Comparison of ENCODE assay signal across 21 mouse cellular contexts in genomic region chr4:8361305-8361704, GRCm38 (mm10).
DNase-seq lines count a peak whose midpoint lies in the region; ATAC-seq and TF ChIP-seq lines count a peak whose summit lies in the region.
"Had no signal": no experiment of that assay in that cellular context is flagged by ENCODE, and none has a peak within 500 bp of the region (broad histone marks: within the 10 kb centered on the region; RNA-seq: fewer than 3 reads in every experiment).

No protein-coding gene starts in this region.

- no peaks in the 10 kb centered on the region for H3K9me3 ChIP-seq in liver, embryonic 11.5 days (ENCODE audit: control insufficient read depth, low read length)
- no peaks in the 10 kb centered on the region for H3K9me3 ChIP-seq in forebrain, postnatal 0 days (ENCODE audit: low read length)
- H3K9me3 ChIP-seq: embryonic facial prominence, embryonic 12.5 days; embryonic facial prominence, embryonic 15.5 days; heart, embryonic 13.5 days; hindbrain, embryonic 12.5 days; hindbrain, embryonic 15.5 days had no signal

- peak overlapping the region; percentile 74; the same call in 1 of the 2 replicates for H3K27ac ChIP-seq in kidney, adult 2 months (ENCODE audit: insufficient read depth, low read depth, low read length)
- peak overlapping the region; percentile 82 for H3K27ac ChIP-seq in liver, adult 2 months (replicated peaks; ENCODE audit: insufficient read depth, low read depth, low read length)
- no peak overlapping the region for H3K27ac ChIP-seq in liver, embryonic 11.5 days (ENCODE audit: low read depth, low read length)
- no peak overlapping the region for H3K27ac ChIP-seq in forebrain, postnatal 0 days (ENCODE audit: low read depth, low read length)
- H3K27ac ChIP-seq: embryonic facial prominence, embryonic 12.5 days; embryonic facial prominence, embryonic 15.5 days; heart, embryonic 13.5 days; hindbrain, embryonic 12.5 days; hindbrain, embryonic 15.5 days had no signal

- H3K27me3 ChIP-seq in kidney, adult 2 months (replicated peaks; ENCODE audit: control insufficient read depth, insufficient read depth, low read length), result no peaks in the 10 kb centered on the region
- H3K27me3 ChIP-seq in liver, adult 2 months (ENCODE audit: control insufficient read depth, insufficient read depth, low read length), result no peaks in the 10 kb centered on the region
- no peaks in the 10 kb centered on the region for H3K27me3 ChIP-seq in liver, embryonic 11.5 days (replicated peaks; ENCODE audit: control insufficient read depth, insufficient read depth, low read length)
- H3K27me3 ChIP-seq in forebrain, postnatal 0 days (ENCODE audit: insufficient read depth, low read length), result no peaks in the 10 kb centered on the region
- H3K27me3 ChIP-seq: embryonic facial prominence, embryonic 12.5 days; embryonic facial prominence, embryonic 15.5 days; heart, embryonic 13.5 days; hindbrain, embryonic 12.5 days; hindbrain, embryonic 15.5 days had no signal

- H3K9ac ChIP-seq in liver, adult 2 months (ENCODE audit: low read depth, low read length), result no peak overlapping the region
- no peak overlapping the region for H3K9ac ChIP-seq in liver, embryonic 11.5 days (ENCODE audit: low read depth, low read length)
- H3K9ac ChIP-seq in forebrain, postnatal 0 days, result no peak overlapping the region
- H3K9ac ChIP-seq: embryonic facial prominence, embryonic 12.5 days; embryonic facial prominence, embryonic 15.5 days; heart, embryonic 13.5 days; hindbrain, embryonic 12.5 days; hindbrain, embryonic 15.5 days had no signal

- DNase-seq in kidney, adult 2 months, result peak; percentile 45
- no peak for DNase-seq in kidney, postnatal 10 days
- DNase-seq in liver, adult 2 months (ENCODE audit: extremely low read depth, low read depth, low spot score), result peak; percentile 95
- DNase-seq in liver, embryonic 11.5 days (ENCODE audit: low spot score), result no peak
- peak; percentile 21 for DNase-seq in yolk sac, embryonic 10.5 days (ENCODE audit: low spot score)
- no peak for DNase-seq in forebrain, postnatal 0 days
- DNase-seq: adrenal gland, adult 2 months; adrenal gland, postnatal 14 days; cerebellum, adult 11 months; cerebellum, adult 2 months; cerebellum, adult 9-11 months; cerebellum, postnatal 25 days; gastrocnemius, postnatal 25 days; heart, adult 18-20 months had no signal

- no peaks in the 10 kb centered on the region for H3K79me2 ChIP-seq in liver, adult 2 months (ENCODE audit: control insufficient read depth, insufficient read depth, low read length)

- no peaks in the 10 kb centered on the region for H3K36me3 ChIP-seq in kidney, adult 2 months (ENCODE audit: control insufficient read depth, insufficient read depth, low read length)
- no peaks in the 10 kb centered on the region for H3K36me3 ChIP-seq in liver, adult 2 months (ENCODE audit: control insufficient read depth, insufficient read depth, low read length)
- H3K36me3 ChIP-seq in liver, embryonic 11.5 days (ENCODE audit: control insufficient read depth, insufficient read depth, low read length), result no peaks in the 10 kb centered on the region
- H3K36me3 ChIP-seq in forebrain, postnatal 0 days (ENCODE audit: insufficient read depth), result no peaks in the 10 kb centered on the region
- H3K36me3 ChIP-seq: embryonic facial prominence, embryonic 12.5 days; embryonic facial prominence, embryonic 15.5 days; heart, embryonic 13.5 days; hindbrain, embryonic 12.5 days; hindbrain, embryonic 15.5 days had no signal

- TF ChIP-seq CTCF in kidney, adult 2 months (conservative IDR thresholded peaks at IDR 0.05; ENCODE audit: insufficient read depth, insufficient read length, low read depth, low read length), result no peak
- TF ChIP-seq CTCF in liver, adult 2 months (IDR thresholded peaks at IDR 0.05; ENCODE audit: low read depth, low read length), result no peak
- TF ChIP-seq CTCF in forebrain, postnatal 0 days (IDR thresholded peaks at IDR 0.05; ENCODE audit: low read depth), result no peak

- no peak for TF ChIP-seq POLR2A in kidney, adult 2 months (IDR thresholded peaks at IDR 0.05; ENCODE audit: low read depth, low read length)
- TF ChIP-seq POLR2A in liver, adult 2 months (IDR thresholded peaks at IDR 0.05; ENCODE audit: extremely low read depth, insufficient read depth, low read length), result no peak

- peaks cover 3% of the 10 kb centered on the region; the same call in 1 of the 2 replicates for H3K4me1 ChIP-seq in kidney, adult 2 months (ENCODE audit: control insufficient read depth, insufficient read depth, low read length)
- peaks cover 19% of the 10 kb centered on the region; the same call in 1 of the 2 replicates for H3K4me1 ChIP-seq in liver, adult 2 months (ENCODE audit: control insufficient read depth, insufficient read depth, low read length)
- no peaks in the 10 kb centered on the region for H3K4me1 ChIP-seq in liver, embryonic 11.5 days (replicated peaks; ENCODE audit: control insufficient read depth, insufficient read depth, low read length)
- no peaks in the 10 kb centered on the region for H3K4me1 ChIP-seq in forebrain, postnatal 0 days (ENCODE audit: insufficient read depth)
- H3K4me1 ChIP-seq: embryonic facial prominence, embryonic 12.5 days; embryonic facial prominence, embryonic 15.5 days; heart, embryonic 13.5 days; hindbrain, embryonic 12.5 days; hindbrain, embryonic 15.5 days had no signal

- no peak overlapping the region for H3K4me2 ChIP-seq in liver, embryonic 11.5 days
- H3K4me2 ChIP-seq in forebrain, postnatal 0 days (ENCODE audit: low read depth), result no peak overlapping the region
- H3K4me2 ChIP-seq: embryonic facial prominence, embryonic 12.5 days; embryonic facial prominence, embryonic 15.5 days; heart, embryonic 13.5 days; hindbrain, embryonic 12.5 days; hindbrain, embryonic 15.5 days had no signal

- H3K4me3 ChIP-seq in kidney, adult 2 months (ENCODE audit: insufficient read depth, low read depth, low read length), result no peak overlapping the region
- peak overlapping the region; percentile 7; the same call in 1 of the 2 replicates for H3K4me3 ChIP-seq in liver, adult 2 months (ENCODE audit: insufficient read depth, low read depth, low read length)
- H3K4me3 ChIP-seq in liver, embryonic 11.5 days (ENCODE audit: low read depth, low read length), result no peak overlapping the region
- H3K4me3 ChIP-seq in forebrain, postnatal 0 days (ENCODE audit: low read depth, low read length), result no peak overlapping the region
- H3K4me3 ChIP-seq: embryonic facial prominence, embryonic 12.5 days; embryonic facial prominence, embryonic 15.5 days; heart, embryonic 13.5 days; hindbrain, embryonic 12.5 days; hindbrain, embryonic 15.5 days had no signal

- ATAC-seq in liver, embryonic 11.5 days (replicated peaks; ENCODE audit: low FRiP score), result no peak; the same call in 1 of the 2 replicates
- no peak for ATAC-seq in forebrain, postnatal 0 days
- ATAC-seq: CD4-positive, CD25-positive, alpha-beta regulatory T cell, adult 4 months; forebrain, embryonic 14.5 days had no signal

Comparison
In these comparisons a context has a peak if more than half of its experiments do, and no peak if none do; other contexts are left out.
1. DNase-seq: peak in kidney, adult 2 months (single experiment), liver, adult 2 months (single experiment) and yolk sac, embryonic 10.5 days (single experiment); none in kidney, postnatal 10 days (single experiment), liver, embryonic 11.5 days (single experiment) and forebrain, postnatal 0 days (single experiment).
2. H3K27ac ChIP-seq: peak in kidney, adult 2 months (single experiment) and liver, adult 2 months (single experiment); none in liver, embryonic 11.5 days (single experiment) and forebrain, postnatal 0 days (single experiment).